Mouse (Mus musculus) heart, postnatal 0 days (tissue): ENCODE measurements around the gene Akap2.

ENCODE experiments used
- CTCF ChIP-seq: IDR thresholded peaks from 2 replicates; pipeline ENCODE4 v1.5.1; 2016; ENCODE audit warnings: antibody characterized with exemption, control low read depth, low read depth
- EP300 ChIP-seq: IDR thresholded peaks from 2 replicates; pipeline ENCODE4 v1.6.1; 2016; ENCODE audit warnings: antibody characterized with exemption, low read depth

GRCm38 (mm10) chr4:57841911-57842310, 124.5 kb downstream of the Akap2 start:
- TF ChIP-seq CTCF: no peak
- no peak for TF ChIP-seq EP300
